In the genomic region with DNA sequence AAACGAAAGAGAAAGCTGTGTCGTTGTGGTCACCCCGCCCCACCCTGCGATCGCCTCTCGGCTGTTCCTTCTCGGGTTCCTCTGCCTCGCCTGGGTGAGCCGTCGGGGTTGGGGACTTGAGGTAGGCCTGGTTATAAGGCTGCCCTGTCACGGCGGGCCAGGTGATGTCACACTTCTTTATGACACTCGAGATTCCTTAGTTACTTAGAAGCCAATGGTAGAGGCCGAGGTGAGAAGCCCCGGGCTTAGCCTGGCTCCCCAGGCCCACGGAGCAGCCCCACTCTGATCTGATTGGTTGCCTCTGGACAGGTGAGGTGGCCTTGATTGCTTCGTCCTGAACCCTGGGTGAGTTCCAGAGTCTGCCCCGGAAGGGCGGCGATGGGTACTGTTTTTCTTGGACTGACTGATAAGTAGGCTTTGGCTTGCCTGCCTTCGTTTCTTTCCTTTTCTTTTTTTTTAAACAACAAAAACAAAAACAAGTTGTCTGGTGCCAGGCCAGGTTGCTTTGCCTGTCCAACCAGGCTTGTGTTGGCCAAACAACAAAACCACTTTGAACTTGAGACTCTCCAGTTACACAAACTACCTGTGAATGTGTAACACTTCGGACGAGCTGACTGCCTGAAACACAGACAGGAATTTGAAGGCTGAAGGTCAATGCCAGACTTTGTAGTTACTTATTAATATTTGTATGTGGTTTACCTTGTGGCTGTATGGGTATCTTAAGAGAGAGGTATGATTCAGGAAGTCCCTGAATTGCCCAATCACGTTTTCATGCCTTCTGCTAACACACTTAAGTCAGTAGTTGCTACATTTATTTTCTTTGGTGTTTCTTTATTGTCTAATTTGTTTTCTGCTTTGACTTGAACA, we compare ENCODE assay signal across 8 mouse cellular contexts. TPM values are rescaled to one million over a fixed set of nuclear protein-coding genes. Genes with fewer than 3 reads are reported as not detected.
DNase-seq lines count a peak whose midpoint lies in the region; ATAC-seq and TF ChIP-seq lines count a peak whose summit lies in the region.

No protein-coding gene starts in this region.

- peak overlapping the region; percentile 85 for H3K4me2 ChIP-seq in lung, embryonic 14.5 days

- H3K9ac ChIP-seq in lung, embryonic 14.5 days = peak overlapping the region; percentile 88

- H3K4me3 ChIP-seq in layer of hippocampus, adult 2 months = peak overlapping the region; percentile 87
- H3K4me3 ChIP-seq in kidney, adult 2 months (ENCODE audit: insufficient read depth, low read depth, low read length) = peak overlapping the region; percentile 85
- peak overlapping the region; percentile 87 for H3K4me3 ChIP-seq in lung, embryonic 14.5 days (ENCODE audit: low read depth, low read length)

- H3K27ac ChIP-seq in layer of hippocampus, adult 2 months = peak overlapping the region; percentile 99
- H3K27ac ChIP-seq in kidney, adult 2 months (ENCODE audit: insufficient read depth, low read depth, low read length) = peak overlapping the region; percentile 98
- peak overlapping the region; percentile 86 for H3K27ac ChIP-seq in lung, embryonic 14.5 days (ENCODE audit: low read depth)

- peak; percentile 42 for ATAC-seq in lung, embryonic 14.5 days (ENCODE audit: insufficient read depth)
- peak; percentile 52 for ATAC-seq in neutrophil, adult 5-6 weeks (ENCODE audit: extremely low read depth, insufficient number of reproducible peaks, low FRiP score, poor library complexity, severe bottlenecking)

- no peaks in the 10 kb centered on the region for H3K9me3 ChIP-seq in lung, embryonic 14.5 days (ENCODE audit: low read depth, low read length)

- under 1% methylated on average over 24 of the region's 24 CpGs for WGBS in kidney, adult 2 months
- WGBS in lung, embryonic 14.5 days = 3% methylated on average over 24 of the region's 24 CpGs

- no peak for TF ChIP-seq CTCF in layer of hippocampus, adult 2 months (conservative IDR thresholded peaks at IDR 0.05)
- TF ChIP-seq CTCF in kidney, adult 2 months (conservative IDR thresholded peaks at IDR 0.05; ENCODE audit: insufficient read depth, insufficient read length, low read depth, low read length) = no peak
- TF ChIP-seq CTCF in lung, embryonic 14.5 days (IDR thresholded peaks at IDR 0.05; ENCODE audit: low read depth) = no peak

- H3K27me3 ChIP-seq in kidney, adult 2 months (replicated peaks; ENCODE audit: control insufficient read depth, insufficient read depth, low read length) = no peaks in the 10 kb centered on the region
- H3K27me3 ChIP-seq in lung, embryonic 14.5 days (ENCODE audit: insufficient read depth, low read length) = no peaks in the 10 kb centered on the region

- DNase-seq in layer of hippocampus, adult 2 months (ENCODE audit: low spot score in 2 of 2) = no peak
- DNase-seq in layer of hippocampus, adult 18-20 months (ENCODE audit: low spot score in 2 of 2) = no peak
- peak; percentile 54 for DNase-seq in c-Kit-positive CD71-positive TER-119-negative erythroid progenitor cells, embryonic 14.5 days (ENCODE audit: low read depth)
- peak; percentile 5 to 74 for DNase-seq in heart, adult 18-20 months
- DNase-seq in kidney, adult 2 months = peak; percentile 97
- DNase-seq in lung, embryonic 14.5 days = peak; percentile 61
- DNase-seq in embryo, embryonic 11 days = no peak

- H3K4me1 ChIP-seq in kidney, adult 2 months (ENCODE audit: control insufficient read depth, insufficient read depth, low read length) = peaks cover 31% of the 10 kb centered on the region
- H3K4me1 ChIP-seq in lung, embryonic 14.5 days (ENCODE audit: insufficient read depth) = peaks cover 8% of the 10 kb centered on the region

- TF ChIP-seq POLR2A in kidney, adult 2 months (IDR thresholded peaks at IDR 0.05; ENCODE audit: low read depth, low read length) = no peak

- no peaks in the 10 kb centered on the region for H3K36me3 ChIP-seq in kidney, adult 2 months (ENCODE audit: control insufficient read depth, insufficient read depth, low read length)
- H3K36me3 ChIP-seq in lung, embryonic 14.5 days (ENCODE audit: insufficient read depth) = no peaks in the 10 kb centered on the region

RNA-seq across cellular contexts. Expression of gene Tmbim6, which starts 0.9 kb away (rescaled TPM):
- total RNA-seq in layer of hippocampus, adult 2 months (2021) = 100 to 1,000 TPM; 341 to 355 TPM
- total RNA-seq in layer of hippocampus, adult 18-20 months (2021) = 100 to 1,000 TPM; 359 to 374 TPM
- total RNA-seq in heart, adult 18-20 months (2021) = 100 to 1,000 TPM; 225 to 256 TPM
- polyA plus RNA-seq in kidney, adult 2 months (2012; rRNA removed) = 2,322 and 2,701 TPM in 2 replicates
- 327 and 339 TPM in 2 replicates for polyA plus RNA-seq in lung, embryonic 14.5 days (2014; fragmentation: Nextera tagmentation; extraction: Ambion mirVana)
- 314 and 339 TPM in 2 replicates for total RNA-seq in neutrophil, adult 5-6 weeks (2017)

RNA-seq across cellular contexts. Expression of gene Fmnl3, which starts 23.3 kb away (rescaled TPM):
- total RNA-seq in layer of hippocampus, adult 2 months (2021) = 1 to 10 TPM; 9.0 to 9.7 TPM
- 1 to 10 TPM; 7.1 to 8.8 TPM for total RNA-seq in layer of hippocampus, adult 18-20 months (2021)
- 10 to 100 TPM; 13.4 to 14.8 TPM for total RNA-seq in heart, adult 18-20 months (2021)
- polyA plus RNA-seq in kidney, adult 2 months (2012; rRNA removed) = 26.8 and 26.9 TPM in 2 replicates
- polyA plus RNA-seq in lung, embryonic 14.5 days (2014; fragmentation: Nextera tagmentation; extraction: Ambion mirVana) = 31.7 and 33.5 TPM in 2 replicates
- total RNA-seq in neutrophil, adult 5-6 weeks (2017) = 32.8 and 34.3 TPM in 2 replicates

Comparison
In these comparisons a context has a peak if more than half of its experiments do, and no peak if none do; other contexts are left out.
1. DNase-seq: peak in c-Kit-positive CD71-positive TER-119-negative erythroid progenitor cells, embryonic 14.5 days (single experiment), heart, adult 18-20 months (2 of 2), kidney, adult 2 months (single experiment) and lung, embryonic 14.5 days (single experiment); none in layer of hippocampus, adult 2 months (0 of 2), layer of hippocampus, adult 18-20 months (0 of 2) and embryo, embryonic 11 days (single experiment).
2. Peak in every context shown above with its lines, with median percentiles within 50 percentile points of each other: H3K27ac ChIP-seq and H3K4me3 ChIP-seq.